Mouse (Mus musculus): ENCODE measurements around the gene Dclk3.

DNA sequence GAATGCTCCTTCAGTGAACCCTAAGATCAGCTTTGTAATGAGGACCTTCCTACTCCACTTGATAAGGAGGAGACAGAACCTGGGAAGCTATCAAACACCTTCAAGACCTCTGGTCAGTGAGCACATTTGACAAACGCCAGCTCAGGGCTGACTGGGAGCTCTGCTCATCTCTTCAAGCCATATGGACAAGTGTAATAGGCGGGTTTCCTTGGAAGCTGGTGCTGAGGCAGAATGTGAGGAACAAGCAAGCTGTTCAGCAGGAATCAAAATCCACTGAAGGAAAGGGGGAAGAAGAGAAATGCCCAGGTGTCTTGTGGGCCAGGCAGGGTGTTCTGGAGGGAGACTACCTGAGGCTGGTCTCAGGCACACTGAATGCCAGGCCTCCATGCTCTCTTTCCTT, 17.0 kb upstream of the Dclk3 start:
- TF ChIP-seq POLR2A (IDR thresholded peaks at IDR 0.05; ENCODE audit: extremely low read depth, insufficient read depth, low read length) (no peak), CTCF (IDR thresholded peaks at IDR 0.05; ENCODE audit: low read depth, low read length) (no peak)

Data from liver, adult 2 months (tissue).